Mouse (Mus musculus) heart, adult 11 months (tissue): ENCODE data around the gene Zswim8.
A peak's percentile ranks its signal among the peaks of the same experiment; 100 is the strongest.

Experiments used
- DNase-seq: peaks from one replicate; pipeline ENCODE4 v3.0.0; 2022

Gene Zswim8

DNA sequence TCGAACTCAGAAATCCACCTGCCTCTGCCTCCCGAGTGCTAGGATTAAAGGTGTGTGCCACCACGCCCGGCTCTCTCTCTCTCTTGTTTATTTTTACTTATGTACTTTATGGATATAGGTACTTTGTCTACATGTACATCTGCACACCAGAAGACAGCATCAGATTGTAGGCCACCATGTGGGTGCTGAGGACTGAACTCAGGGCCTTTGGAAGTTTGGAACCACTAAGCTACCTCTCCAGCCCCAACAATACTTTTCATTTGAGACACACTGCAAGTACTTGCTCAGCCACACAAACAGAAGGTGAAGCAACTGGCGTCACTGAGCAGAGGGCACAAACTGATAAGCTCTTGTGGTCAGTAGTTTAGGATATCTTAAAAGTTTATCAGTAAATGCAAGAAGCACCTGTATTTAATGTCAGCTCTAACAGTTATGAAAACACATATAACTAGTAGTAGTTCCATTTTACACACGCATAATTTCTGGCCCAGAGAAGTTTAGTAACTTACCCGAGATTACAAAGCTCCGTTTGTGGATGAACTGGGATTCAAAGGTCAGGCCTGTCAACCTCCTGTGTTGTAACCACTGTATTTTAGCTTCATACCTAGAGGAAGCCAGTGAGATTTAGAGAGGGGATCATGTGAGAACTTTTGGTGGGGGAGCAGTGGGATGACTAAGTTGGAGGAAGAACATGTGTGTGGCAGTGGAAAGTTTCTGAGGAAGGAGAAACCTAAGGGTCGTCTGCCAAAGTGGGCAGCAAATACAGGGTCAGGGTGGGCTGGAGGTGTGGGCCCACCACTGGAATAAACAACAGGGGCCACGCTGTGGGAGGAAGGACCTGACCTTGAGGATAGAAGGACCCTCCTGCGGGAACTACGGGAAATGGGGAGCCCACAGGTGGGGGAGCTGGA is 25.9 kb downstream of the Zswim8 start:
- peak; percentile 92 for DNase-seq

DNA sequence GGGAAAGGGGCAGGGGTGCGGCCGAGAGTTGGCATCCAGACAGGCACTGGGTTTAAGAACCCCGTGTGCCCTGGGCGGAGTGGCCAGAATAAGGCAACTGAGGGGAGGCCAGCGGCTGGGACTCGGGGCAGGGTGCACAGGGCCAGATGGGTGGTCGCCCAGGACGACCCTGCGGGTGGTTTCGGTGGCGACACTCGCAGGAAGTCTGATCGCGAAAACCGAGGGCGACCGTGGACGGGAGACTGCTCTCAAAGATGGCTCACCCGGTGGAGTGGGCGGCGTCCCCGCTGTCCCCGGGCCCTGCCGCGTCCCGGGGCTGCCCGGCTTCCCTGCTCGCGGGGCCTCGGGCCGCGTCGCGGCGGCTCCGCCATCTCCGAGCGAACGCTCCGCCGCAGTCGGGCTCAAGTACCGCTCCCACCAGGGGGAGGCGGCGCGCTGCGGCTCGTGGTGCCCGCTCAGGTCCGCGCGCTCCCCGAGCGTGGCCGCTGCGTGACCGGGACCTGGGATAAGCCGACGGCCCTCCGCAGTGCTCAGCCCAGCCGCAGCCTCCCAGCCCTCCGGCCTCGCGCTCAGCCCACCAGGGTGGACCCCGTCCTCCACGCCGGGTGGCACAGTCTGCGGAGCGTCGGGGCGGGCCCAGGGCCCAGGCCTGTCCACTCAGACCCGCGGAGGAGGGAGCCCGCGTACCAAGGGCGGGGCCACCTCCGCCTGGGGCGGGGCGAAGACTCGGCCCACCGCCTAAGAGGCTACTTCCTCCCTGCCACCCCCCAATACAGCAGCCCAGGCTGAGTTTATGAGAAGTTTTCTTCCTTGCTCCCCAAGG is 26.8 kb downstream of the Zswim8 start, which contains the start of gene Ndst2:
Gene Ndst2, minus strand, starts transcription at position 611 of the 823 bp plus-strand sequence.
- peak; percentile 99 for DNase-seq

DNA sequence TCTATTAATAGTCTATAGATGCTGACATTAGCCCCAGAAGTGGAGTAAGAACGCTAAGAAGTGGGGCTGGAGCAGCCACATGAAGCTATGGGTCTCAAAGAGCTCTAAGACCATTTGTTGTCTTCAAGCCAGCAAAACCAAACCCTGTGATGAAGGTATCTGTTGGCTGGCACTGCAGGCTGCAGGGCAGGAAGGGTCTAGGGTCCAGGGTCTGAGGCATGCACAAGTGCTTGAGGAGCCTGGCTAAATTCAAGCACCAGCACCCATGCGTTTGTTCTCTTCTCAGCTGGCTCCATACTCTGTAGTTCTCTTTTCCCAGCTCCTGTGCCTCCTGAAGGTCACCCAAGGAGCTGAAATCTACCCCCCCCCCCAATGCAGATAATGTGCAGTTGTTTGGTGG is 27.7 kb downstream of the Zswim8 start:
- peak; percentile 92 for DNase-seq

DNA sequence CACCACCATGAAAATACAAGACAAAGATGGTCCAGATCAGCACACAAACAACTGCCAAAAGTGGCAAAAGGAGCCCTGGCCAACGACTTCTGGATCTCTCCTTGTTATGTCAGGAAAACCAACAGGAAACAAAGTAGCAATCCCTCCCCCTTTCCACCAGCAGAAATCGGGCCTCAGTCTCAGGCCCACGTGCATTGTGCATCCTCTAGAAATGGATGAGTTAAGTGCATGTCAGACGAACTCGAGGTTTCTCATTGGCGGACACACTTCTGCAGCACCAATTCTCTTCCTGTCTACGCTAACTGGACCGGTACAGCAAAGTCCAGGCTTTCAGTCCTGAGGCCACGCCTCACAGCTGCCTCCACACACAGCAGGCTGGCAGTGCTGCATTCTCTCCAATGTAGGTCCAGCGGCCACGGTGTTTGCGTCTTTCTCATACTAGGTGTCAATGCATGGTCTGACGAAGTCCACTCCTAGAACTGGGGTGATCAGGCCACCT is 28.6 kb downstream of the Zswim8 start:
- DNase-seq = peak; percentile 94

DNA sequence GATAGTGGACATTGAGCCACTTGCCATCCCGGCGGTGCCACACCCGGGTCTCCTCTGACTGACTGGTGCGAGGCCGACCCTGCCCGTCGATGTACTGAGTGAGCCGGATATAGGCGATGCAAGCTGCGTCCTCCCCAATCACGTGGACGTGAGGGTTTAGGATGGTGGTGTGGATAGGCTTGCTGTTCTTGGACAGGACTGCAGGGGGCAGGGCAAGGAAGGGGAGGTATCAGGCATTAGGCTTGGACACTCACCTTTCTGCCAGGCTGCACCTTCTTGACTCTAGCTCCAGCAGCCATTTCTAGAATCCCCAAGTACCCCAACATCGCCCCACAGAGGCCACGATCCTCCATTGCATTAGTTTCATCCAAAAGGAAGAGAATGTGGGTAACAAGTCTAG is 30.0 kb downstream of the Zswim8 start:
- DNase-seq = peak; percentile 97

DNA sequence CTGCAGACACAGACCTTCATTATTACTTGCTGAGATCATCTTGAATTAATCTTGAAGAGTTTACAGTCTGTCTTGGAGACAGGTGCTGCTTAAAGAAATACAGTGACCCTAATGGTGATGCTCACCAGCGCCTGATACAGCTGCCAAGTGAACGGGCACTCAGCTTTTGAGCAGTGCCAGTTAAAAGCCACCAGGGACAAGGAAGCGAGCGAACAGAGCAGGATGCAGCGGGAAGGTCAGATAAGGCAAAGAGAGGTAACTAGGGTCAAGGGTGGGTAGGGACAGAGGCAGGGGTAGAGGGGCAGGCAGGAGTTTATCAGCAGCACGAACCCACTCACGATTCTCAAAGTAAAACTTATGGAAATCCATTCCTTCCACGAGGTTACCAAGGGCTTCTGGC is 31.2 kb downstream of the Zswim8 start:
- peak; percentile 91 for DNase-seq

DNA sequence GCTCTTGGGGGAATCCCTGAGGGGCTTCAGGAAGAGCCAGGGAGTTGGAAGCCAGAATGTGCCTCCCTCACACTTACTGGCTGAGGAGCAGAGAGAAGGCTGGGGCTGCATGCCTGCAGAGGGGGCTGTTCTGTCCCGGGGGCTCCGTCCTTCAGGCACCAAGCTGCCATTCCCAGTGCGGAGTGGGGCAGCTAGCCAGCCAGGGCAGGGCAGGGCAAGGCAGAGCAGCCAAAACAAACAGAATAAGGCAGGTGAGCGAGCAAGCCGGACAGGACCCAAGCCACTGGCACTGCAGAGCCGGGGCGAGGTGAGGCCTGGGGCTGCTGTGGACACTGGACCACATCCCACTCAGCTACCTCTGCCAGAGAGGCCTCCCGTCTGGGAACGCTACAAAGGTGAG is 33.9 kb downstream of the Zswim8 start:
- peak; percentile 91 for DNase-seq

DNA sequence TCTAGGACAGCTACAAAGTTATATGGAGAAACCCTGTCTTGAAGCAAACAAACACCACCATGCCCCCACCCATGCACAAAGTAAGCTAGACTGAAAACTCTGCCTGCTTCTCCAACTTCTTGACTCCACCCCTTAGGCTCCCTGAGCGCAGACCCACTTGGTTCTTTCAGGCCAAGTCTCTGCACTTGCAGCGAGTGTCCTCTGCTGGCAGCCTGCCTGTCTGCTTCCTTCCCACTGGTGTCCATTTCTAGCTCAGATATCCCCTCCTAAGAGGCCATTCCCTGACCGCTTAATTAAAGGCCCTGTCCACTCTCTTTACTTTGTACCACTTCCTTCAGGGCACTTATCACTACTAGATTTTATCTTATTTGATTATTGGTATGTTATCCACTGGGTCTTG is 36.3 kb downstream of the Zswim8 start:
- peak; percentile 93 for DNase-seq

DNA sequence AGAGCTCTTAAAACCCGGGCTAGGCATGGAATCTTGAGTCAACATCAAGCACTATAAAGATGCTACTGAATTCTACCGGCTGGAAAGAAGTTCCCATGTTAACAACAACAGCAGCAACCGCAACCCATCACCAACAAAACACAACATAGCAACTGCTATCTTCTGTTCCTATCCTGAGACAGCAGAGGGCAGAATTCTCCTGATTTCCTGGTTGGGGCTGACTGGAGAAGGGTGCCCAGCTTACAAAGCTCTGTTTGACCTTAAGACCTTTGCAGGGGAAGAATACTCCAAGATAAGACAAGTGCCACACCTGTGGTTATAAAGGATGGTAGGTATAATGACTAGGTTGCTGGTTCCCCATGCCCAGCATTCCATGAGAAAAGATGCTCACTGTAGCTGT is 39.6 kb downstream of the Zswim8 start:
- peak; percentile 78 for DNase-seq

DNA sequence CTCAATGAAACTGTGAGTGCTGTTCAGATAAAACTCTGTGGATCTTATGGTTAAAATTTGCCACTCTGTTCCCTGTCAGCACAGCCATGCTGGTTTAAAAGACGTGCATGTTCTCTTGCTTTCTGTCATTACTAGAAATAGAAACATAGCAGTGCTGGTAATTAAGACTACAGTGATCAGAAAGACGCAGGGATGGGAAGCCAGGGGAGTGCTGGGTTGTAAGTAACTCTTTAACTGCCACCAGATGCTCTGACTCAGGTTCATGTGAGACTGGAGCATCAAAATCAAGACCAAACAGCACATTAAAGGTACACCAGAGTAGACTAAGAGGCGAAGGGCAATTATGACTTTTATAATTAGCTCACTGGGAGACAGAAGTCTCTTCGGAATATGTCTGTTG is 41.0 kb downstream of the Zswim8 start:
- DNase-seq = no peak

DNA sequence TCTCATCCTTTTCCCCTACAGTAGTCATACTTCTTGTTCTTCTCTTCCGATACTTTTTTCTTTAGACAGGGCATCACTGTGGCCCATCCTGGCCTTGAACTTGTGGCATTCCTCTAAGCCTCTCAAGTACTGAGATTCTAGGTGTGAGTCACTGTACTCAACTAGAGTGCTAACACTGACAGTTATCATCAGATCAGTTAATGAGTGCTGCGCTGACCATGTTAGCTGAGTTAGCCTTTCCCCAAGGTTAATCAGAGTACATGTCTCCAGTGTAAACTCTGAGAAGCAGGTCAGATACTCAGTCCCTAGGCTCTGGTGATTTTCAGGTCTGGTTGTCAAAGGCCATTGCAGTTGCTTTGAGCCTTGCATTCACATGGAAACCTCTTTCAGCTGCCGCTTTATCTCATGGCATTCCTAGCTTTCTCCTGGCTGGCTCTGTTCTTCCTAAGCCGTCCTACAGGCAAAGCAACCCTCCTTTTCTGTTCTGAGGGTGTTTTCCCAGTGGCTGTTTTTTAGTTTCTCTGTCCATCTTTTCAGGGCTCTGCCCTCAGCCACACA is 42.2 kb downstream of the Zswim8 start:
- DNase-seq = no peak

DNA sequence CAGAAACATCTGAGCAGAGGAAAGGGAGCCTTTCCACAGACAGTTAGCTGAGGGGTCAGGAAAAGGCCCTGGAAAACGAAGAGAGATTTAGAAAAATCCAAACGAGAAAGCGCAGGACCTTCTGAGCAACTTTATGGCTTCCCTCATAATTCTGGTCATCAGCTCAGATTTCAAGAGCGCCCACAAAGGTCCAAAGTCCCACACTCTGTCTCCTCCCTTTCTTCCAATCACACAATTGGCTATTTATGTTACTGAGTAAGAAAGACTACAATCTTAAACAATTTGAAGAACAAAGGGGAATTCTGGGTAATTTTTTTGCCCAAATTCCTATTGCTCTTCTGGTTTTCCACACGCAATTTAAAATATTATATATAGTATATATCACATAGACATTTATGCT is 43.2 kb downstream of the Zswim8 start:
- no peak for DNase-seq

DNA sequence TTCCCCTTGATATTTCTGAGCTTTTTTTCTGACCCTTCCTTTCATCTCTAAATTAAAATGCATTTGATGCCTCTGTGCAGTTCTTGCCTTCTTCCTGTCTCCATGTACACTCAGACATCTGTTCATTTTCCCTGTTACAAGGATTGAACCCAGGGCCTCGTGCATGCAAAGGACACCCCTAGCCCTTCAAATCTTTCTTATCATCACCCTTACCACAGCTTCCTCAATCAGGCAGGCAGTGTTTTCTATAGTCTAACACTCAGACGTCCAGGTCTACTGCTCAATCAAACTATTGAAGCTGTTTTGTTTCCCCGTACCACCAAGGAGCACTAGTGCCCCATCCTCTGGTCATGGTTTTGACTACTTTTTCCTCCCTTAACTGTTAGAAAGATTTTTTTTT is 46.4 kb downstream of the Zswim8 start:
- no peak for DNase-seq

DNA sequence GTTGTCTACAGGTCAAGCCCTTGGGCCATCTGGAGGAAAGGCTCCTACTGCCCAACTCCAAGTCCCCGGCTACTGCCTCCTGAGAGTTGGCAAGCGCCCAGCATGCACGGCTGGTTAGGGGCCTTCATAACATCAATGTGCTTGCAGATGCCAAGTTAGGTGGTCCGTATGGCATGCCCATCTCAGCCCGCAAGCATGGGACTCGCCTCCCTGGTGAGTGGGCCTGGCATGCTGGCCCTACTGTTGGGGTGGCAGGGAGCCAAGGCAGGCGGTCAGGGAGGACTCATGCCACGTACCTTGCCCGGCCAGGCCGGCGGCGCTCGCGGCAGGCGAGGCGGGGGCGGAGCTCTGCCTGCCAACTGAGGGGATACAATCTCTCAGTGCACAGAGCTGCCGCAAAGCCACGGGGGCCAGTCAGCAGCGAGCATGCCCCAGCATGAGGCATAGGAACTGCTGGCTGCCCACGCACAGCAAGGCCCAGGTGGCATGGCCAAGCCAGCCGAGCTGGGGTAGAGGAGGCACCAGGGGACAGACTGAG is 50.1 kb downstream of the Zswim8 start:
- DNase-seq = peak; percentile 97

DNA sequence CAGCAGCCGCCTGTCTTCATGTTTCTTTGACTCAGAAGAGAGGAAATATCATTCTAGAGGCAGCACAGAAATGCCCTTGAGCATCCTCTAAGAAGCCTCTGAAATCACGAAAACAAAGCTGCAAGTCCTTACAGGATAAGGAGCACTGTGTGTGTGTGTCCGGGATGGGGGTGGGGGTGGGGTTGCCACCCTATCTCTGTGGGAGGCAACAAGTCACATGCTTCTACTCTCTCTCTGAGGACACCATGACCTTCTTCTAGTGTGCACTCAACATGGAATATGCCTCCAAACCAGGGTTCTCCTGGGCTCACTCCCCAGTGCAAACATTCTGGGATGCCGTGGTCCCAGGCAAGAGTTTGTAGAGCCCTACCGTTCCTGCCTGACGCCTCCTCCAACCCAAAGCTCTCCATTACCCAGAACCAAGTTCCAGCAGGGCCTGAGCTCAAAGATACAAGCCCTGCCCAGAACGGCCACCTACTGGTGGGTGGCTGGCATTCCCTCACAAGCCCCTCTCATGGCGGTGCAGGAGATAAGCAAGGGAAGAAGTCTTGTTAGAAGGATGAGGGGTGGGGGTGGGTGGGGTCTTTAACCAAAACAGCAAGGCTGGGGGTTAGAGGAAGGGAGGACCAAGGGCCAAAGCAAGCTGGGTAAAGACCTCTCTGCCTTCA is 51.5 kb downstream of the Zswim8 start:
- no peak for DNase-seq

DNA sequence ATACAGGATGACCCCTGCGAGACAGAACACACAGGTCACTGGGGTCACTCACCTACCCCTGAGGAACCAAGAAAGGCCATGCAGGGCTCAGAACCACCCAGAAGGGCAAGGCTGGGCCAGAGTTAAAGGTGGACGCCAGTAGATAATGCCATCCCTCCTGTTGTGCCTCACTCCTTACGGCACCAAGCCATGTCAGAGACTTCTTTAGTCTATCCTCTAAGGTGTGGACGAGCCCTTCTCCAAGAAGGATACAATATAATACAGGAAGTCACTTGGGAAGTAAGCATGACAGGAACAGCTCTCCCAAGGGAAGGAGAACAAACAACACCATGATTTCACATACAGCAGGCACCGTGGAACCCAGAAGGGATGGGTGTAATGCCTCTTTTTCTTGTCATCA is 57.6 kb downstream of the Zswim8 start:
- DNase-seq = peak; percentile 95

DNA sequence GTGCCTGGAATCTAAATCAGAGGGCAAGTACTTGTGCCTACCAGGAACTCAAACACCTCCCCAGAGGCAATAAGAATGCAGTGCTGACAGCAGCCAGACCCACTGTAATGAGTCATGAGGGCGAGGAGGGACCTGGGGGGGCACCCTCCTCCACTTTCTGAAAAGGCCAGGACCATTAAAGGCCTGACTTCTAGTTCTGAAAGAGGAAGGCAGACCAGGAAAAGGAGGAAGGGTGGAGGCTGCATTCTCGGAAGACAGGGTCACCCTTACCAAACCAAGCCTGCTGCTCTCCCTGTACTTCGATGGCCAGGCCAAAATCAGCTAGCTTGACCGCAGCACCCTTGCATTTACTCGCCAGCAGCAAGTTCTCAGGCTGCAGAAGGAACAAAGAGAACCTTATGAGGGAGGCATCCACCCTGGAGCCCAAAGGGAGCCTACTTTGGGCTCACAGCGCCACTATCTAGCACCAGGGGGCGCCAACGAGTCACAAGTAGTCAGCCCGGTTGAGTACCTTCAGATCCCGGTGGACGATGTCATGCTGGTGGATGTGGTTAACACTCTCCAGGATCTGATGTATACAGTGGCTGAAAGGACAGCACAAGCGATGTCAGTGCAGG is 58.4 kb downstream of the Zswim8 start:
- DNase-seq = peak; percentile 99

DNA sequence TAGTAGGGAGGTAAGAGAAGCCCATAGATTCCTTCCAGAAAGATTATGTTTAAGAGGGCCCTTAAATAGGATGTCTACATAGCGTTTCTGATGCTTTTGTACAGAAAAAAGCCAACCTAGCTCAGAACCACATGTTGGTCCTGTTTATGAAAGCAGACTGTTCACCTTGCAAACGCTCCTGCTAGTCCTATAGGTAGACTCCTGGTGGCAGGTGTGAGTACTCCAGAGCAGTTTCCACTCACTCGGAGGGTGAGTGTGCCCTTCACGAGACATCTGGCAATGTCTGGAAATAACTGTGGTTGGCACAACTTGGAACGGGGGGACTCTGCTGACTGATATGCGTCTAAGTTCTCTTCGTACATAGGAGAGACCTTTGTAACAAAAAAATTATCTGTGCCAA is 60.6 kb downstream of the Zswim8 start:
- no peak for DNase-seq

DNA sequence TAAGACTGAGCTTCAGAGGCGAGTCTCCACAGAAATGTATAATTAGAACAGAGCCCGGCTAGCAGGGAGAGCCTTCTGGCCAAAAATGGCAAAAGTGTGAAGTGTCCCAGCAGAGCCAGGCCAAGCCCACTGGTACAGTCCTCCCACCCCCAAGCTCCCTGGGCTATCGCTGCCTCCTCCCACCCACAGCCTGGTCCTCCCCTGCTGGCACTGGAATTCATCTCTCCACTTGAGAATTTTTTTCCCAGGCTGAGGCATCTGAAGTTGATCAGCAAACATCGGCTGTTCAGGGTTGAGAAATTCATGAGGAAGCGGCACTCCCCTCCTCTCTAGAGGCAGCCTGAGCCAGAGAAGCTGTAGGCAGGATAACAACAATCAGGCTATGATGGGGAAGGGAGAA is 61.2 kb downstream of the Zswim8 start:
- DNase-seq = peak; percentile 96

DNA sequence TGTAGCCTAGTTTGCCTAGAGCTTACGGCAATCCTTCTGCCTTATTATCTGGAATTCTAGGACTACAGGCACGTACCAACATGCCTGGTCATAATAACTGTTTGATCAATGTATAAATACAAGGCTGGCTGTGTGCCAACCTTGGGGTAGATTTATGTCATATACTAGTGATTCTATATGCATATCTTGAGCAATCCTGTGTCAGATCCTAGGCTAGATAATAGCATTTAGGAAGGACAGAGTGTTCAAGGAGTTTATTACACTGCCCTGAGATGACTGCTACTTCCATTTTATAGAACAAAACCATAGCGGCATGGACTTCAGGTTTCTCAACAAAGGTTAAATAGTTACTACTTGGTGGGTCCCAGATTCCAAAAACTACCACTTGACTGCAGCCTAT is 64.6 kb downstream of the Zswim8 start:
- no peak for DNase-seq

DNA sequence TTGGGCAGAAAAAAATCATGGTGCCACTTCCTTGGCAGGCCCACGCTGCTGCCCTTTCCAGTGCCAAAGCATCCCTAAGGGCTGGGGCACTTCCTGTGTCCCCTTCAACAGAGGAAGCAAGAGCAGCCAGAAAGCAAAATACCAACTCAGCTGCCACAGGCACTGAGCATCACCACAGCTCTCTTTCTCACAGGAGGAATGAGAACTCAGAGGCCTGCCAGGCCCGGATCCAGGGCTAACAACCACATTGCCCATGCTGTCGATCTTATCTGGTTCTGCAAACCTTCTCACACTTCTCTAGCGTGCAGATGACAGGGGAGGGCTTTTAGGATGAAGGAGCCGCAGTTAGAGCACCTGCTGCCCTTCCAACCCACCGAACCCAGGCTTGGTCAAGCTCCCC is 65.5 kb downstream of the Zswim8 start:
- peak; percentile 87 for DNase-seq
